Mouse (Mus musculus) adrenal gland, postnatal 36 days (tissue): ENCODE results near the gene Hic2. TPM values are rescaled to one million over a fixed set of nuclear protein-coding genes. Genes with fewer than 3 reads are reported as not detected.

Experiments
- DNase-seq, 2 experiments: peaks; one replicate each; pipeline ENCODE4 v3.0.0; 2021; ENCODE audit warnings: mixed read lengths in 1 of 2
- total RNA-seq, 2 experiments: library from RNA; stranded (reverse); gene quantifications; 2 replicates each; pipeline ENCODE4 v1.2.3; 2021

The Hic2 gene
- total RNA-seq, 2 experiments from 2014 or later, result 2.9 to 3.1 TPM

GRCm38 (mm10) chr16:17233702-17234498 is 528 bp downstream of the Hic2 start:
- peak; percentile 23 to 38 for DNase-seq

GRCm38 (mm10) chr16:17234499-17234895 is 1.1 kb downstream of the Hic2 start:
- DNase-seq, result peak in 1 of 2 experiments; percentile 25

GRCm38 (mm10) chr16:17234916-17235665 is 1.7 kb downstream of the Hic2 start:
- DNase-seq, result peak; percentile 58 to 64

GRCm38 (mm10) chr16:17237634-17238033 is 4.3 kb downstream of the Hic2 start:
- DNase-seq, result no peak

- no peak for DNase-seq
Measured at GRCm38 (mm10) chr16:17239409-17239808, 6.0 kb downstream of the Hic2 start.

GRCm38 (mm10) chr16:17243731-17244130 is 10.4 kb downstream of the Hic2 start:
- no peak for DNase-seq

- DNase-seq, result no peak
Measured at GRCm38 (mm10) chr16:17244996-17245395, 11.6 kb downstream of the Hic2 start.

- peak; percentile 20 to 33 for DNase-seq
Measured at GRCm38 (mm10) chr16:17247727-17248126, 14.4 kb downstream of the Hic2 start.

- DNase-seq, result peak; percentile 70 to 78
Measured at GRCm38 (mm10) chr16:17249135-17249534, 15.8 kb downstream of the Hic2 start.

- peak; percentile 85 to 86 for DNase-seq
Measured at GRCm38 (mm10) chr16:17251539-17251938, 18.2 kb downstream of the Hic2 start.

GRCm38 (mm10) chr16:17252086-17252726 is 18.8 kb downstream of the Hic2 start:
- DNase-seq, result no peak

GRCm38 (mm10) chr16:17252841-17253240 is 19.5 kb downstream of the Hic2 start:
- no peak for DNase-seq

GRCm38 (mm10) chr16:17254005-17254597 is 20.7 kb downstream of the Hic2 start:
- DNase-seq, result no peak

GRCm38 (mm10) chr16:17255270-17255669 is 21.9 kb downstream of the Hic2 start:
- no peak for DNase-seq

GRCm38 (mm10) chr16:17257359-17257821 is 24.0 kb downstream of the Hic2 start:
- peak in 1 of 2 experiments; percentile 50 for DNase-seq

GRCm38 (mm10) chr16:17258917-17259316 is 25.5 kb downstream of the Hic2 start:
- DNase-seq, result no peak

GRCm38 (mm10) chr16:17261341-17261740 is 28.0 kb downstream of the Hic2 start:
- DNase-seq, result no peak

GRCm38 (mm10) chr16:17266113-17266512 is 32.7 kb downstream of the Hic2 start:
- DNase-seq, result no peak

- DNase-seq, result no peak
Measured at GRCm38 (mm10) chr16:17267937-17268336, 34.6 kb downstream of the Hic2 start.

- DNase-seq, result no peak
Measured at GRCm38 (mm10) chr16:17269872-17270271, 36.5 kb downstream of the Hic2 start.

- DNase-seq, result peak; percentile 46 to 58
Measured at GRCm38 (mm10) chr16:17271124-17271523, 37.8 kb downstream of the Hic2 start.

GRCm38 (mm10) chr16:17271856-17272255 is 38.5 kb downstream of the Hic2 start:
- no peak for DNase-seq
